Mouse (Mus musculus): Measurements from ENCODE around the gene Atp6v1g2. TPM values are rescaled to one million over a fixed set of nuclear protein-coding genes. Genes with fewer than 3 reads are reported as not detected.

Atp6v1g2 gene
- polyA plus RNA-seq, 1 experiment from 2014 or later, result 4.1 TPM

- H3K27ac ChIP-seq (ENCODE audit: low read depth, low read length), result no peak overlapping the region
- H3K9me3 ChIP-seq (ENCODE audit: control insufficient read depth), result no peaks in the 10 kb centered on the region
- H3K4me2 ChIP-seq (replicated peaks; ENCODE audit: low read depth), result no peak overlapping the region
- no peak for ATAC-seq
- no peaks in the 10 kb centered on the region for H3K27me3 ChIP-seq (replicated peaks; ENCODE audit: control insufficient read depth, insufficient read depth, low read length)
- H3K4me3 ChIP-seq (ENCODE audit: low read depth, low read length), result no peak overlapping the region
- peaks cover 8% of the 10 kb centered on the region; the same call in 1 of the 2 replicates for H3K36me3 ChIP-seq (ENCODE audit: control insufficient read depth, insufficient read depth)
- TF ChIP-seq CTCF (IDR thresholded peaks at IDR 0.05; ENCODE audit: low read depth), result no peak
- 73% methylated on average over 13 of the region's 13 CpGs for WGBS
- no peaks in the 10 kb centered on the region for H3K4me1 ChIP-seq (replicated peaks; ENCODE audit: control insufficient read depth, insufficient read depth, low read length)
- no peak overlapping the region for H3K9ac ChIP-seq (ENCODE audit: low read depth, low read length)
Observed at GRCm38 (mm10) chr17:35261651-35262050, 28.2 kb downstream of the Atp6v1g2 start.

DNA sequence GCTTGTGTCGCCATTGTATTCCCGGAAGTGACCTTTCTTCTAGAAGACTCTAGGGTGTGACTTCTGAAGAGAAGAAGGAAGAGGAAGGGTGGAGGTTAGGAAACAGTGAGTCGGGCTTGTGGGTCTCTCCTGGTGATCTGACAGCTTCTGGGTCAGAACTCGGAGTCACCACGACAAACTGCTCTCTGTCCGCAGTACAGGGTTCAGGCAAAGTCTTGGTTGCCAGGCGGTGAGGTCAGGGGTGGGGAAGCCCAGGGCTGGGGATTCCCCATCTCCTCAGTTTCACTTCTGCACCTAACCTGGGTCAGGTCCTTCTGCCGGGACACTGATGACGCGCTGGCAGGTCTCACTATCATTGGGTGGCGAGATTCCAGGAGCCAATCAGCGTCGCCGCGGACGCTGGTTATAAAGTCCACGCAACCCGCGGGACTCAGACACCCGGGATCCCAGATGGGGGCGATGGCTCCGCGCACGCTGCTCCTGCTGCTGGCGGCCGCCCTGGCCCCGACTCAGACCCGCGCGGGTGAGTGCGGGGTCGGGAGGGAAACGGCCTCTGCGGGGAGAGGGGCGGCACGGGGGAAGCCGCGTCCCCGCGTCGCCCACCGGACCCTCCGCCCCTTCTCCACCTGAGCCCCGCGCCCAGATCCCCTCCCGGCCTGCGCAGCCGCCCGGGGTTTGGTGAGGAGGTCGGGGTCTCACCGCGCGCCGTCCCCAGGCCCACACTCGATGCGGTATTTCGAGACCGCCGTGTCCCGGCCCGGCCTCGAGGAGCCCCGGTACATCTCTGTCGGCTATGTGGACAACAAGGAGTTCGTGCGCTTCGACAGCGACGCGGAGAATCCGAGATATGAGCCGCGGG lies 29.4 kb downstream of the Atp6v1g2 start, which contains the start of gene H2-D1:
TSS of gene H2-D1 (plus strand) at position 67 of the 859 bp plus-strand sequence.
- TF ChIP-seq CTCF (IDR thresholded peaks at IDR 0.05; ENCODE audit: low read depth), result no peak
- Histone ChIP-seq H3K9me3 (ENCODE audit: control insufficient read depth) (no peaks in the 10 kb centered on the region), H3K4me2 (replicated peaks; ENCODE audit: low read depth) (peak within 1 kb of the TSS; percentile 100), H3K27me3 (replicated peaks; ENCODE audit: control insufficient read depth, insufficient read depth, low read length) (no peaks in the 10 kb centered on the region), H3K4me3 (ENCODE audit: low read depth, low read length) (peak within 1 kb of the TSS; percentile 84), H3K36me3 (ENCODE audit: control insufficient read depth, insufficient read depth) (peaks cover 13% of the 10 kb centered on the region; the same call in 1 of the 2 replicates), H3K9ac (ENCODE audit: low read depth, low read length) (peak within 1 kb of the TSS; percentile 68), H3K27ac (ENCODE audit: low read depth, low read length) (peak within 1 kb of the TSS; percentile 89), H3K4me1 (replicated peaks; ENCODE audit: control insufficient read depth, insufficient read depth, low read length) (no peaks in the 10 kb centered on the region)
- WGBS, result under 1% methylated on average over 67 of the region's 73 CpGs
- ATAC-seq, result peak; percentile 95

- Histone ChIP-seq H3K9ac (ENCODE audit: low read depth, low read length) (peak overlapping the region; percentile 68), H3K4me1 (replicated peaks; ENCODE audit: control insufficient read depth, insufficient read depth, low read length) (no peaks in the 10 kb centered on the region), H3K9me3 (ENCODE audit: control insufficient read depth) (no peaks in the 10 kb centered on the region), H3K4me2 (replicated peaks; ENCODE audit: low read depth) (peak overlapping the region; percentile 100), H3K36me3 (ENCODE audit: control insufficient read depth, insufficient read depth) (peaks cover 13% of the 10 kb centered on the region; the same call in 1 of the 2 replicates), H3K4me3 (ENCODE audit: low read depth, low read length) (peak overlapping the region; percentile 84), H3K27ac (ENCODE audit: low read depth, low read length) (peak overlapping the region; percentile 89), H3K27me3 (replicated peaks; ENCODE audit: control insufficient read depth, insufficient read depth, low read length) (no peaks in the 10 kb centered on the region)
- TF ChIP-seq CTCF (IDR thresholded peaks at IDR 0.05; ENCODE audit: low read depth), result no peak
- peak; percentile 42 for ATAC-seq
- under 1% methylated on average over 31 of the region's 31 CpGs for WGBS
Observed at GRCm38 (mm10) chr17:35263523-35263883, 30.0 kb downstream of the Atp6v1g2 start.

- TF ChIP-seq CTCF (IDR thresholded peaks at IDR 0.05; ENCODE audit: low read depth), result no peak
- WGBS, result 62% methylated on average over 1 of the region's 1 CpGs
Observed at GRCm38 (mm10) chr17:35267399-35268086, 34.1 kb downstream of the Atp6v1g2 start.

DNA sequence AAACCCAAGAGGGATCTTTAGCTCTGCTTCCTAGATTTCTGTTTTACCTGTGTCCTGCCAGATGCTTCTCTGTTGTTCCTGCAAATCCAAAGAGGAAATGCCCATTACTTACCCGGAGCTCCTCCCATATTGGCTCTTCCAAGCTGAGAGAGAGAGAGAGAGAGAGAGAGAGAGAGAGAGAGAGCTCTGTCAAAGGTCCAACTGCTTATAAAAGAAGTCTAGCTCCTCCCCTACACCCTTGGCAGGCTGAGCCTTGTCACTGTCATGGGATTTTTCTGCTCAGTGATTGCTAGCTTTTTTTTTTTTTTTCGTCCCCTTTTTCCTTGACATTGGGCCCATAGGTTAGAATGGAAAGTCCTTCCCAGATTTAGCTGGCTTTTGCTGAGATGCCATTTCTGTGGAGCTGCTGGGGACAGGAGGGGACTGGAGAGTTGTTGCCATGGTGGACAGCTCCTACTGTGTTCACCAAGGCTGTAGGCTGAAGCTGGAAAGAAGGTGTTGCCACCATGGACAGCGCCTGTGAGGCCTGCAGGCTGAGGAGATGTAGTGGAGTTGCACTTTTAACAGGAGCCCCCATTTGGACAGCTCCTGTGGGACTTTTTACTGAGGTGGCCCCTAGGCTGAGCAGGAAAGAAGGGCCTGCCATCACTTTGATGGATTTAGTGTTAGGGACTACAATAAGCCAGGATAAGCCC lies 36.3 kb downstream of the Atp6v1g2 start:
- TF ChIP-seq CTCF (IDR thresholded peaks at IDR 0.05; ENCODE audit: low read depth), result no peak
- no peaks in the 10 kb centered on the region for H3K27me3 ChIP-seq (replicated peaks; ENCODE audit: control insufficient read depth, insufficient read depth, low read length)
- H3K4me2 ChIP-seq (replicated peaks; ENCODE audit: low read depth), result no peak overlapping the region
- 0 out of 2 replicates have a peak, but pooled peaks have one; percentile 39 for ATAC-seq
- peaks cover 13% of the 10 kb centered on the region; the same call in 1 of the 2 replicates for H3K36me3 ChIP-seq (ENCODE audit: control insufficient read depth, insufficient read depth)
- H3K9me3 ChIP-seq (ENCODE audit: control insufficient read depth), result no peaks in the 10 kb centered on the region
- WGBS, result 30% methylated on average over 3 of the region's 3 CpGs
- H3K4me3 ChIP-seq (ENCODE audit: low read depth, low read length), result no peak overlapping the region
- no peak overlapping the region for H3K27ac ChIP-seq (ENCODE audit: low read depth, low read length)
- H3K4me1 ChIP-seq (replicated peaks; ENCODE audit: control insufficient read depth, insufficient read depth, low read length), result no peaks in the 10 kb centered on the region
- no peak overlapping the region for H3K9ac ChIP-seq (ENCODE audit: low read depth, low read length)

More at GRCm38 (mm10) chr17:35267399-35268086, 34.1 kb downstream of the Atp6v1g2 start:
- Histone ChIP-seq H3K4me3 (ENCODE audit: low read depth, low read length) (no peak overlapping the region), H3K27me3 (replicated peaks; ENCODE audit: control insufficient read depth, insufficient read depth, low read length) (no peaks in the 10 kb centered on the region), H3K4me2 (replicated peaks; ENCODE audit: low read depth) (no peak overlapping the region), H3K9me3 (ENCODE audit: control insufficient read depth) (no peaks in the 10 kb centered on the region), H3K27ac (ENCODE audit: low read depth, low read length) (no peak overlapping the region), H3K9ac (ENCODE audit: low read depth, low read length) (no peak overlapping the region), H3K4me1 (replicated peaks; ENCODE audit: control insufficient read depth, insufficient read depth, low read length) (no peaks in the 10 kb centered on the region), H3K36me3 (ENCODE audit: control insufficient read depth, insufficient read depth) (peaks cover 13% of the 10 kb centered on the region; the same call in 1 of the 2 replicates)
- no peak for ATAC-seq
